Mouse (Mus musculus): ENCODE results near the gene Rbms3.

The Rbms3 gene

DNA sequence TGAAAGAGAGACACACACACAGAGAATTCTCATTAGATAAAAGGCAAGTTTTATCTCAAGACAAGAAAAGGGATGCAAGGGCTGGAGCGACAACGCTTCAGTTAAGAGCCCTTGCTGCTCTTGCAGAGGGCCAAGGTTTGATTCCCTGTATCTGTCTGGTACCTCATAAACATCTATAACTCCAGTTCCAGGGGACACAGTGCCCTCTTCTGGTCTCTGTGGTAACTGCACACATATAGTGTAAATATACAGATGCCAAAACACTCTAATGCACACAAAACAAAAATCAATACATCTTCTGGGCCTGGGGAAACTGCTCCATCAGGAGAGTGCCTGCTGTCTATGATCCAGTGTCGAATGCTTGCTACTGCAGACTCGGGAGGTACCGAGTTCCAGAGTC, 145.3 kb downstream of the Rbms3 start:
- peak; percentile 1 for DNase-seq (ENCODE audit: low read depth, low spot score)

DNA sequence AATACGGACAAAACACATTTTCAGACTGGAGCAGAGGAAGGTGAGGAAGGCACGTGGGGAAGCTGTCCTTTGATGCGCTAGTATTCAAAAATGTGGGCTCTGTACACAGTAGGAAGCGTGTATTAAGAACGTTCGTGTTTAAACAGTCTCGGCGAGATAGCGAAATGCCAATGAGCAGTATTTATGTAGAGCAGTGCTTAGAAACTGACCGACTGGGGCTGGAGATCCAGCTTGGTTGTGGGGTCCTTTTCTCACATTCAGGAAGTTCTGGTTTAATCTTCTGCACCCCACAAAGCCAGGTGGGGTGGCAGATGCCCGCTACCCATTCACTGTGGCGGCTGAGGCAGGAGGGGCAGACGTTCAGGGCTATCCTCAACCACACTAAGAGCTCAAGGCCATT, 153.0 kb downstream of the Rbms3 start:
- no peak for DNase-seq (ENCODE audit: low read depth, low spot score)

DNA sequence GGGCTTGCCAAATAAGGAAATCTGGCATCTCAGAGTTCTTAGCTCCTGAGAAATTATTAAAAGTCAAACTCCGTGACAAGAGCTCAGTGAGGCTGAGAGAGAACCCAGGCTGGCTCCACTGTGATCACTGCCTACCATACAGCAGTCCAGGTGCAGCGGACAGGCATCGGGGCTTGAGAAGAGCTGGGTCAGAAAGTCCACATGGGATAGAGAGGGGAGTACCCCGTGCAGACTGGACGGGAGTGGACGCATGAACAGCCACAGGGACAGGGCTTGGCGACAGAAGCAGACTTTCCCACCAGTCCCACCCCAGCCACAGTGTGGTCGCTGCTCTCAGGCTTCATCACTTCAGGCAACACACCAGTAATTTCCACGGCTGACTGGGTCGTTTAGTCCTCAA, 176.9 kb downstream of the Rbms3 start:
- peak; percentile 4 for DNase-seq (ENCODE audit: low read depth, low spot score)

DNA sequence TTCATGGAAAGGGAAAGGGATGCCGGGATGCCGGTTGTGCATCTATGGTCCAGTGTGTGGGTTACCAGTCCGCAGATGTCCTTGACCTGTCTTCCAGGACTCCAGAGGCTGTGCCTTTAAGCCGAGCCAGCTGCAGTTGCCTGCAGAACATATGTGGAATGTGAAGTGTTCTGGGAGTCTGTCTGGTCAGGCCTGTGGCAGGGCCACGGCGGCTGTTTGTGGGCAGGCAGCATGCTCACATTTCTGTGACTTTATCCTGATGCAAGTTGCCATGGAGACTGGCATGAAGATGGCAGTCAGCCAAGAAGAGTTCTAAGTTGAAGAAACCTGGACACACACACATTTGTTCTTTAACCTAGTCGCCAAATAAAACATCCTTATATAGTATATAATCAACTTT, 187.1 kb downstream of the Rbms3 start:
- no peak for DNase-seq (ENCODE audit: low read depth, low spot score)

DNA sequence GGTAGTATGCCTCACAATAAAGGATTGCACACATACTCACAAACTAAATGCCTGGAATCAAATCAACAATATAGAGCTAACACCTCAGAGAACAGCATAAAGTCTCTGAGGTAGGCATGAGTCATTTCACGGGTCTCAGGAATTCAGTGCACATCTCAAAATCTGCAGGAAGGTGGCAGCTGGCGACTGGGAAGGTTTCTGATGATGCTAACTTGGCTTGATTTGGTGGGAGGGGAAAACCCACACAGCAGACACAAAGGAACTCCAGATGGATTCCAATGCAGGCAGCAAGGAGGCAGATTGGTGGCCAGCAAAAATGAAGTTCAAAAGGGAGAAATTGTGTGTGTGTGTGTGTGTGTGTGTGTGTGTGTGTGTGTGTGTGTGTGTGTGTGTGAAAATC, 193.9 kb downstream of the Rbms3 start:
- DNase-seq (ENCODE audit: low read depth, low spot score): no peak

DNA sequence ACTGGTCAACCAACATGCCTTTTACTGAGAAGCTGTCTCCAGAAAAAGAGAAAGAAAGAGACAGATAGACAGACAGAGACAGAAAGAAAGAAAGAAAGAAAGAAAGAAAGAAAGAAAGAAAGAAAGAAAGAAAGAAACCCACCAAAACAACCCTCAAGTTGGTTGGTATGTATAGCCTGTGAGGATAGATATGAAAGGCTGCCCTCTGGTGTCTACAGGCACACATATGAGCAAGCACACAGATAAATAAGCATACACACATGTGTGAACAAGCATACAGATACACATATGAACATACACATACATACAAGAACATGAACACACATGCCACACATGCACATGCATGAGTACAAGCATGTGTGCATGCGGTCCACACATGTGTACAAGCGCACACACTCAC, 199.0 kb downstream of the Rbms3 start:
- no peak for DNase-seq (ENCODE audit: low read depth, low spot score)

DNA sequence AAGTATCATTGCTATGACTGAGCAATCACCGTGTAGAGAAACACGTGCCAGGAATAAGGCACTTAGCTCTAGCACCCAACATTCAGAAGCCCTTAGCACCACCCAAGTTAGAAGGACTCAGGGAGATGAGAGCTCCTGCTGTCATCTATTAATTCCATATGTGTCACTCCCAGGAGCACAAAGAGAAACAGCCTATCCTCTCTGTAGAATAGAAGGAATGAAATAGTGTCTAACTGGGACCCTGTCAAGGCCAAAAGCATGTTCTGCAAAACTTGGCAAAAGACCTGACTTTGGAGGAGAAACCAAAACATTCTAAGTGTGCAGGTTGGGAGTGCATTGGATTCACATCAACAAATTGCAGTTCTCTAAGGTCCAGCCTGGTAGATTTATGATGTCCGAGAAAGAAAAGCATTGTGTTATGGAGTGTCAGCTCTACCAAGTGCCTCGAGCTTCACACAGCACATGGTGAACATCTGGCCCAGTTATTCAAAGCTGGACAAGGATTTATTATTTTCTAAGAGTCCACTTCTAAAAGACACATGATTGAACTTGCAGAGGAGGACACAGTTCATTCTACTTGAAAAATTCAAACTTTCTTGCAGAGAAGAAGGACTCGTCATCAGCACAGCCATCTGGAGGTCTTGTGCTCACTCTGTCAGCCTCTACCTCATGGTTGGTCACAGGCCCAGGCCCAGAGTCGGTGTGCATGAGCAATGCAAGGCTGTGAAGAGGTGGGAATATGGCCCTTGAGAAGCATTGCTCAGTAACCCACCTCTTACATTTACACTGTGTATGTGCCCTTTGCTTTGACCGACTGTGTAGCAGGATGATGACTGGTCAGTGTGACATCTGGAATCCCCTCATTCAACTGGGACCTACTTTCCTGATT, 200.3 kb downstream of the Rbms3 start:
- DNase-seq (ENCODE audit: low read depth, low spot score): no peak

DNA sequence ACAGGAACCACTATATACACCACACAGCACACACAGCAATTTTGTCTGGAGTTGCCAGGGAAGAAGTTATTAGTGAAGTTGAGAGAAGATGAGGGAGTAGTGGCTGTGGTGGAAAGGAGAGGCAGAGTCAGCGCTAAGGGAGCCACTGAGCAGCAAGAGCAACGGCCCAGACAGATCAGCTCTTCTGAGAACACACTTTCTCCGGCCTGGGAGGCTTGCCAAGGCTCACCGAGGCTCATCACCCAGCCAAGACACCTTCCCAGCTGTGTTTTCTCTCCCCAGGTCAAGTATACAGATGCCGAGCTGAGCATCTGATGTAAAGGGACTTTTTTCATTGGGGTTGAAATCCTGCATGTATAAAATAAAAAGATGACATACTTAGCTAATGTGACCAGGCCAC, 206.5 kb downstream of the Rbms3 start:
- DNase-seq (ENCODE audit: low read depth, low spot score): no peak

DNA sequence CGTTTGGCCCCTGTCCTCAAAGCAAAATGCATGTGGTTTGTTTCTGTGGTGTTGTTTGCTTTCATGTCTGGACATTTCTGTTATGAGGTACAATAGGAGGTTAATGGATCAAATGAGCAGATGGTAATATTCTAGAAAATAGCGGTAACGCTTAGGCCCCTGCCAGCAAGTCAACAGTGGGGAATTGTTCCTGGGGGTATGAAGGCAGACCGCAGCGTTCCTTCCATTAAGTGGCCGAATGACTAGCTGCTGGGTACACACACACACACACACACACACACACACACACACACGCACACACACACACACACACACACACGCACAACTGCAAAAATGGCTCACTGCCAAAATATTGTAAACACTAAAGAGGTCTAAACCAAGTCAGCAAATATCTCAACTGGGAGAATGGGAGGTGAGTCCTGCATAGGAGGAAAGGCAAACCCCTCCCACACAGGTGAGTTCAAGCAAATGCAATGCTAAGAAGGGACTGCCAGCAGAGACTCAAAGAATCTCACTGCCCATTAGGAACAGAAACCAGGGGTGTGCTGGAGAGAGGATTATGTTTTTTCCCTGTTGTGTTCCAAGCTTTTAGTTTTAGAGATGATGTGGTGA, 209.7 kb downstream of the Rbms3 start:
- no peak for DNase-seq (ENCODE audit: low read depth, low spot score)

DNA sequence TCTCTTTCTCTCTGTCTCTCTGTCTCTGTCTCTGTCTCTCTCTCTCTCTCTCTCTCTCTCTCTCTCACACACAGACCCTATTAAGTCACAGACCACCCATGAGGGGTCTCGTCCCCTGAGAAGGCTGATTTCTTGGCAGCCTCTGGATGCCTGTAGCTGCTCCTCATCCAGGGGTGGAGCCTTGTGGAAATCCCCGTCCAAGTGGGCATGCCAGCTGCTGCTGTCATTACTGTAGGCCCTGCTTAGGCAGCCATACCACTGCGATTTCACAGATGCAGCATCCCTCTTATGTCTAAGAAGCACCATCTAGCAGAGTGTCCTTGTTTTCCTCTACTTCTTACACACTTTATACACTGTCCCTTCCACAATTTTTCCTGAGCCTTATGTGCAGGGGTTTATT, 216.5 kb downstream of the Rbms3 start:
- DNase-seq (ENCODE audit: low read depth, low spot score): no peak

DNA sequence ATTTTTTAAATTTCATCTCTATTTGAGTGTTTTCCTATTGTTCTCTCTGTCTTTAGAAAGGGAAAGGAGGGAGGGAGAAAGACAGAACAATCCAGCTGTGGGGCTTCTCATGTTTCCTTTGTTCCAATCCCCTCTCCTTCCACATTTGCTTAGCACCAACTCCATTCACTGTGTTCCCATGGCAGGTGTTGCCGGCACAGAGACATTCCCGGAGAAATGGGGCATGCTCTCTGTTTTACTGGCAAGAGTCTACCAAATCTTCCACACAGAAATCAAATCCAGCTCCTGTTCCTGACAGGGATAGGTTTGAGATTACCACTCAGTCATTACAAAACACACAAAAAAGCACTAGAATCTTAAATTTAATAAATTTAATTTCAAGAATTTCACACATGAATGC, 217.1 kb downstream of the Rbms3 start:
- DNase-seq (ENCODE audit: low read depth, low spot score): no peak

DNA sequence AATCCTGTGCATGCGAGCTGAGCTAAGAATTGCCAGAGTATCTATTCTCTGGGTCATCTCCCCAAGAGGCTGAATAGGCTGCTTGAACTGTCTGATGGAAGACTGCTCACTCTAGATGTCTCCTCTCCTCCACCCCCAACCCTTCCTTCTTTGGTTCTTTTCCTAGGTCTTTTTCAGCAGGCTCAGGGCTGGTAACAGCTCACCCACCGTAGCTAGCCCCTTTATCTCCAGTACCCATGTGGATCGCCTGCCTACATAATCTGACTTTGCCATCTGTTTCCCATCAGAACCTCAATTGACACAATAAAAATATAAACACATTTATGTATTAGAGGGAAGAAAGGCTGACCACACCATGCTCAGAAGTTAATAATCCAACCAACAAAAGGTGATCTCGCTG, 225.1 kb downstream of the Rbms3 start:
- DNase-seq (ENCODE audit: low read depth, low spot score): no peak

DNA sequence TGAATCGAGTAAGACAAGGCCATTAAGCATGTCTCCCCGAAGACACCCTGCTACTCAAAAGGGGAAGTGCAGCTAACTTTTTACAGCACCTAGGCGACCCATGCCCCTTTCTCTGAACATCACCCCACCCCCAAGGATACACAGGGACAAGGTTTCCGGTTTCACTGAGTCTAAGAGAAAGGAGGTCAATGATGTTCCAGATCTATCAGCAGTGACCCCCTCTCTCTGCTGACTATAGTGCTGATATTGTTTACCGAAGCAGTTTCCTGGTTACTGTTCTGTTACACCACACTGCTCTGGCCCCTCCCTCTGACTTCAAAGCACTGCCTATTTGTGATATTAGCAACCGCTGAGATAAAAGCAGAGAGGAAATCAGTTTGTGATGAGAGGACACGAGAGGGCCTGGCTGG, 229.4 kb downstream of the Rbms3 start:
- DNase-seq (ENCODE audit: low read depth, low spot score): no peak

DNA sequence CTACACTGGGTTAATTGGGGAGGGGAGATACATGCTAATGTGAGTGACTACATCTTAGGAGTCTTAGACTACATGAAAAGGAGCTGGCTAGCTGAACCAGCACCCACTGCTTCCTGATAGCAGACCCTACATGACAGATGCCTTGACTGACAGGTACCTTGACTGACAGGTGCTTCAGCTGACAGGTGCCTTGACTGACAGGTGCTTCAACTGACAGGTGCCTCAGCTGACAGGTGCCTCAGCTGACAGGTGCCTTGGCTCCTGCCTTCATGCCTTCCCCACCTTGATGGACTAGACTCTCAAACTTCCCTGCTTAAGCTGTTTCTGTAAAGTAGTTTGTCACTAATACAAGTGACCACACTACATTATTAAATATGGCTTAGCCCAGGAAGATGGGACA, 232.6 kb downstream of the Rbms3 start:
- DNase-seq (ENCODE audit: low read depth, low spot score): no peak

DNA sequence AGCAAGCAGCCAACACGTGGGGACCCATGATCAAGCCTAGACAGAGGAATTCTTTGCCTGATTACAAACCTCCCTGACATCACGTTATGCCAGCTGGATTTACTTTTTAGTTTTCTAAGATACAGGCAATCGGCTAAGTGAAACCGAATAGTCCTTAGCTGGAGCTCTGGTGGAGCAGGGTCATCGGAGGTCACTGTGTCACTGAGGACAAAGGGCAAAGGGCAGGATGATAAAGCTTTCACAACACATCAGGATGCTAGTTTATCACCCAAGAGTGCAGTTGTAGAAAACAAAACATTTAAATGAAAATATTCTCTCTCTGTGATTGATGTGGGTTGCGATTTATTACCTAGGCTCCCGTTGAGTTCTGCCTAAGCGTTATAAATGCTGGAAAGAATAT, 233.1 kb downstream of the Rbms3 start:
- no peak for DNase-seq (ENCODE audit: low read depth, low spot score)

DNA sequence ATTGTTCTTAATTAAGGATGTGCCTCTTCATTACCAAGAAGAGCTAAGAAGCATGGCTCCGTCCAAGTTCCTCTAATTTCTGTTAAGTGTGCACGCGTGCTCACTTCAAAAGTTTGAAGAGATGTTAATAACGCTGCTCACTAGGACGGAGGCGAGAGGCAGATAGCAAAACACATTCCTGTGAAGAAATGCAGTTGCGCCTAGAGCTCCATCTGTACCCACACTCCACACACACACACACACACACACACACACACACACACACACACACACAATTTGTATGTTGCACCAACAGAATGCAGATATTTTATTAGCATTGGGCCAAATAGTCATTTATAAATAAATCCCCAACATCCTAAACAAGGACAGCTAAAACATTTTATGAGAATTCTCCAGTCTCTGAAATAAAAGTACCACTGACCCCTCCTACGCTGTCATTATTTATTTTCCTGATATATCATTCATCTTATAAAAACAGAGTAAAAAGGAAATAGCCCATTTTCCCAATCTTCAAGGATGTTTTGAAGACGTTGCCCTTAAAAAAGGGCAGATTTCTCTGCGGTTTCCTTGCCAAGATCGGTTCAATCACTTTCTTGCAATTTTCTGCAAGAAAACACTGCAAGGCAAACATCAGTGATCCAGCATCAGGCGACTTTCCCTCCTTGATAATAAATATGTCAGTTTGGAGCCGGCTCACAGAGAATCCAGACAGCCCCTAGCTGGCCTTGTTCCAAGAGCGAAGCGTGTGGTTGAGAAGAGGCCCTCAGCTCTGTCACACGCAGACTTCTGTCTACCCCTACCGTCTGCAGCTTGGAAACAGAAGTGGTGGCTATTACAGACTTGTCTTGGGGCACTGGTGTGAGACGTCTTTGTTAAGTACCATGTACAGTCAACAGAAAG, 235.8 kb downstream of the Rbms3 start:
- DNase-seq (ENCODE audit: low read depth, low spot score): no peak

DNA sequence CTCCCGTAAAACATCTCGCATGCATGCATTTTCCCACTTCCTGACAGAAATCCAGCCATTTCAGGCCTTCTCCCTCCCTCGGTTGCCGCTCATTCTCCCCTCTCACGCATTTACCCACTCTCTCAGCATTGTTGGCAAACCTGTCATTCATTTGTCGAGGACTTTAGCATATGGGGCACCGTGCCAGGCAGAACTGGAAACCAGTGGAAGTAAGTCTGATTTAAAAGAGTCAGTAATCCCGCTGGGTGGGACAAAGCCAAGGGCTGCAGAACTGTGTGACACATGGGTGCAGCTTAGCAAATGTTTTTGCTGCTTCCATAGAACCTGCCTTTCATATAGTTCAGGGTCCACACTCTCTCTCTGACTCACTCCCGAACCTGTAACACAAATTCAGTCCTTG, 241.7 kb downstream of the Rbms3 start:
- no peak for DNase-seq (ENCODE audit: low read depth, low spot score)

DNA sequence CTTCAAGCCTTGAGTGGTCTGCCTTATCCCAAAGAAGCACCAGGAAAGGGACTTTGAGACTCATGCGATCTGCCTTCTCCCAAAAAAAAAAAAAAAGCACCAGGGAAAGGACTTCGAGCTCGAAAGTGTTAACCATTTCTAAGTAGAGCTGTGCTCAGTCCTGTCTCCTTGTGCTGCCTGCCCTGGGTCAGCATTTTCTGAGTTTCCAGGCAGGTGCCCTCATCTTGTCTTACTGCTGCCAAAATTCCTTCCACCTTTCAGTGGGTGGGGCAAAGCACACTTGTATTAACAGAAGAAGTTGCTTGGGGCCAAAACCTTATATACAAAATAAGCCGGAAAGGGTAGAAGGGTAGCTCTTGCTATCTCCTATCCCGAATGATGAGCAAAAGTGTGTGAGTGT, 248.8 kb downstream of the Rbms3 start:
- no peak for DNase-seq (ENCODE audit: low read depth, low spot score)

DNA sequence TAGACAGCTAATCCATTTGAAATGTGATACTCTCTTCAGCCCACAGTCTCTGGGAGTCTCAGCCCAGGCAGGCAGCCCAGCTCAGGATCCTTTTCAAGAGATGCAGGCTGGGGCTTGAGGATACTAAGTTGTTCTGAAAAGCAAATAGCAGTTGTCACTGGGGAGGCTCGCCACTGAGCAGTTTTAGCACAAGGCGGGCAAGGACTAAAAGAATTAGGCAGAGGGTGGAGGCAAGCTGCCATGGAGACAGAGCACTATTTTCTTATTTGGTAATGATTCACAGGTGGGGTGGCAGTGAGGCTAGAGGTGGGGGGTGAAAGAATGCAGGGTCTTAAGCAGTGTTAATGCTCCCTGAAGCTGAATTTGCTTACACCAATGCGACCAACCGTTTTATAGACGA, 249.6 kb downstream of the Rbms3 start:
- no peak for DNase-seq (ENCODE audit: low read depth, low spot score)

DNA sequence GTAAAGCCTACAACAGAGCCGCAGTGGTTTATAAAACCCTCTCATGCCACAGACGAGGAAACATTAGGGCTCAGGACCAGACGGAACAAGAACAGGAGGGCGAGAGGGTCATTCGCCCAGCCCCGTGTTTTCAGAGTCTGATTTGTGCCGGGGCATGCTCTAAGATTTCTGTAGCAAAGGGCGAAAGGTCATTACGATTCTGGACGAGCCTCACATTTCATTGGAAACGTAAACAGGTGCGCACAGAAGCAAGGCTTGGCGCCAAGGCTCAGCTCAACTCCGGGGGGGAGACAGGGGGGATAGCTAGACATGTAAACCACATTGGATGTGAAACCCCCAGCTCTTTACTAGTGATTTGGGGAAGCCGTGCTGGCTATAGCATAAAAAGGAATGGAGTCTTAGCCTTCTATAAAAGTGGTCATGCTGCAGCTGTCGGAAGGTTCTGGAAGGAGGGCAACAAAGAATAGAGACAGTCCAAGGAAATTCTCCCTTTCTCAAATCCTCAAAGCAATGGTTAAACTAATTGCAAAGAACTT, 250.2 kb downstream of the Rbms3 start:
- no peak for DNase-seq (ENCODE audit: low read depth, low spot score)

DNA sequence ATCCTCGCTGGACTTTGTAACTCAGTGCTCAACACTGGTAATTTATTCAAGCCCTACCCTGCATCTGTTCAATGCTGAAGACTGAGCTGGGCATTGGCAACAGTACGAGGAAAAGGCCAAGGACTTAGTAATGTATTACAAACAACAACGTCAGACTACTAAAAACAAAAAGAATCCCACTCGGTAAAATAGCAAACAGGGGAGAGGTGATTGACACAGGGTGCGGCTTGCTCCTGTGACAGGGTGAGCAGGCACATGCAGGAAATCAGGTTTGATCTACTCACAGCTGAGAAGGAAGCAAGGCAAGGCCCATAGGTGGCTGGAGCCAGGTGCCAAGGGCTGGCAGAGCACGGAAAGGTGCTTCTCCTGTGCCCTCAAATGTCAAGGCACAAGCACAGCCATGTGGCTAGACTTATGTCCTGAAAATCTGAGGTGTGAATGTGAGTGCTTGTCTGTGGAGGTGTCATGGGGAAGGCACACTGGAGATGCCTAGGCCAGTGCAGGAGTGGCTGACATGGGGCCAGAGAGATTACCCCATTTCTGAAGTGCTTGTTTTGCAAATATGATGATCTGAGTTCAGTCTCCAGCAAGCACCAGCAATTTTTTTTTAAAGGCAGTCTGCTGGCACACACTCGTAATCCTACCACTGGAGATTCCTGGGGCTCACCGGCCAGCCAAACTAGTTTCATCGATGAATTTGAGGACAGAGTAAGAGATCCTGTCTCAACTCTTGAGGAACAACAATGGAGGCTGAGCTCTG, 251.4 kb downstream of the Rbms3 start:
- DNase-seq (ENCODE audit: low read depth, low spot score): no peak

Data from A20 (cell line).